Mouse (Mus musculus) kidney, postnatal 36 days (tissue): ENCODE data around the gene Rprd2.
A peak's percentile ranks its signal among the peaks of the same experiment; 100 is the strongest.
"Not testable (repeated sequence)": the region's sequence is repeated elsewhere in the genome, so short reads cannot be mapped to it uniquely, and the experiment has no call there.

Source experiments
- DNase-seq, 2 experiments: peaks; one replicate each; pipeline ENCODE4 v3.0.0; 2021 to 2022; ENCODE audit warnings: mixed read lengths in 2 of 2

Rprd2 gene

DNA sequence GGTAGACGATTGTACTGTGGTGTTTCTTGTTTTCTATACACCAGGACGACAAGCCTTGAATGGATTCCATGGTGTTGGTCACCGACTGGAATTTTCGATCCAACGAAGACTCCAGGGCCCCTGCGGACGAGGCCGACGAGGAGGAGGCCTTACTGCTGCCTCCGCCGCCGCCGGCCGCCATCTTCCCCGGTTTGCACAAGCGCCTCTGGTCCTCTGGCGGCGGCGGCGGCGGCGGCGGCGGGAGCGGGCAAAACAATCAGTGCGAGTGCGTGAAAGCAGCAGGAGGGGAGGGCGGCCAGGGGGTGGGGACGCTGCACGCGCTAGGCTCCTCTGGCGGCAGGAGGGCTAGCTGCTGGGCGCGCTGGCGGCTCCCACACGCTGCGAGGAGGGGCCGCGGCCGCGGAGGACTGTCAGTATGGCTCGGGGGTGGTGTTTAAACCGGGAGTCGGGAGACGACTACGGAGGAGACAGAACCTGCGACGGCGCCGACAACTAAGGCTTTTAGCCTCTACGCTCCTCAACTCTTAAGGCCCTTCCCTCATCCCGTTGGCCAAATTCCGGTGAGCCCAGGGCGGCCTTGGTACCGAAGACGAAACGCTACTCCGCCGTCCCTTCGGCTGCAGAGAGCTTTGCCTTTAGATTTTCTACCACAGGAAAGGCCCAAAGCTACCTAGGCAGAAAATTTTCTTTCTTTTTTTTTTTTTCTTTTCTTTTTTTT lies at the start of gene Rprd2:
Rprd2 (minus strand) TSS at position 293 of the 718 bp plus-strand sequence.
- peak; percentile 71 to 82 for DNase-seq

- DNase-seq, result peak; percentile 40 to 53
These were observed 48.7 kb upstream of the Rprd2 start for GRCm38 (mm10) chr3:95867408-95867807.

DNA sequence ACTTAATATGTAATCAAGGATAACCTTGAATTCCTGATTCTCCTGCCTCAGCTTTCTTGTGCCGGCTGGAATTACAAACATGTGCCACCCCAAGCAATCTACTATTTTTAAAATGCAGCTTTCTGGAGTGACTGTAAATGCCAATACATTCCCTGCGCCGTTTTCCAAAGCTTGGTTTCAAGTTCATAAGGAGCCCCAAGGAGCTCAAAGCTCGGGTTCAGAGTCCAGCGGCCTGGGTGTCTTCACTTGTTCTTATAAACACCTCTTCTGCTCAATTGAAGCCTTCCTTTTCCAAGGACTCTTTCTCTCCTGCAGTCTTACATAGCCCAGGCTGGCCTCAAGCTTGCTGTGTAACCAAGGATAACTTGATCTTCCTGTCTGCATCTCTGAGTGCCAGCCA lies 47.4 kb upstream of the Rprd2 start:
- peak; percentile 75 to 82 for DNase-seq

- no peak for DNase-seq
These were observed 46.9 kb upstream of the Rprd2 start for GRCm38 (mm10) chr3:95865571-95865970.

GRCm38 (mm10) chr3:95865050-95865449 lies 46.4 kb upstream of the Rprd2 start:
- peak; percentile 76 to 92 for DNase-seq

DNA sequence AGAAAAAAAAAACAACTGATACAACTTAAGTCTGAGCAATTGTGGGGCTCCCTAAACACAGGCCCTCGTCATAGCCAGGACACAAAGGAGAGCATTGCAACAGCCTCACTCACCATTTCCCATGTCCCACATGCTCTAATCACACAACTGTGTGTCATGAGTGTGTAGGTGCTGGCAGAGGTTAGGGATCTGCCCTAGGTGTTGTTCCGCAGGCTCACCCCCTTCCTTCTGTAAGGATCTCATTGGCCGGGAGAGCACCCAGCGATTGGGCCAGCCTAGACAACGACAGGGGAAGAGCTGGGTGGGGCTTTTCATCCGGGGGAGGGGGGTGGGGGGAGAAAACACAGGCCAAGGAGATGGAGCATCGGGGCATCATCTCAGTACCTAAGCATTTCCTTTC lies 44.9 kb upstream of the Rprd2 start:
- DNase-seq, result no peak

- peak; percentile 84 to 95 for DNase-seq
These were observed 43.1 kb upstream of the Rprd2 start for GRCm38 (mm10) chr3:95861796-95862195.

- DNase-seq, result peak in 1 of 2 experiments; percentile 53
These were observed 42.6 kb upstream of the Rprd2 start for GRCm38 (mm10) chr3:95861216-95861615.

- no peak for DNase-seq
These were observed 41.7 kb upstream of the Rprd2 start for GRCm38 (mm10) chr3:95860323-95860722.

- DNase-seq, result not testable (repeated sequence)
These were observed 39.6 kb upstream of the Rprd2 start for GRCm38 (mm10) chr3:95858278-95858677.

DNA sequence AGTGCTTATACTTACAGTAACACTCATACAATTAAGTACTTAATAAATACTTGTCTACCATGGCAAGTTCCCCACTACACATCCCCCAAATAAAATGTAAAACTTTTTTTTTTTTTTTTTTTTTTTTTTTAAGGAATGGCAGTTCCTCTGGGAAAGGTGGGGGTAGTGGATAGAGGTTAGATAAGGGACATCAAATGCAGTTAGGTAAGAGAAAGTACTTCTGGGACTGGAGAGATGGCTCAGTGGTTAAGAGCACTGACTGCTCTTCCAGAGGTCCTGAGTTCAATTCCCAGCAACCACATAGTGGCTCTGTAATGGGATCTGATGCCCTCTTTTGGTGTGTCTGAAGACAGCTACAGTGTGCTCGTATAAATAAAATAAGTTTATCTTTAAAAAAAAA lies 38.4 kb upstream of the Rprd2 start:
- DNase-seq, result not testable (repeated sequence)

GRCm38 (mm10) chr3:95856115-95856514 lies 37.5 kb upstream of the Rprd2 start:
- DNase-seq, result no peak

DNA sequence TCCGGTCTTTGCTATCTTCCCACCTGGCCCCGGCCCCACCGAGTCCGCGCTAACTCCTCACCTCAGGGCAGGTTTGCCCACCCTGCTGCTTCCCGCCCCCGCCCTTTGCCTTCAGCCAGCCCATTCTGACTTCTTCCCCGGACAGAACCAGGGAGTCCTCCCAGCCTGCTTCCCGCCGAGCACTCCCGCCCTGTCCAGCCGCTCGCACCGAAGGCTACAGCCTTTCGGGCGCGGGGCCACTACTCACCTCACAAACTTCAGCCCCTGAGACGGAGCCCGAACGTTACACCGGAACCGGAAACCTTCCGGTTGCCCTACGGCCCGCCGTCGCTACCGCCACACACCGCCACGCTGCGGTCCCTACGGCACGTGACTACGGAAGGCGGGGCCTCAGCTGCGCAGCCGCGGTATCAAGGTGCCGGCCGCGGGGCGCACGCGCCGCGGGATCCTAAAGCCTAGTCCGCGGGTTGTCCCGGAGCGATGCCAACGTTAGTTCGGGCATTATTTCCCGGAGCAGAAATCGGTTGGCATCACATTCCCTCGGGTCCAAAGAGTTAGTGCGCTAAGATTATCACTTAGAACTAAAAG lies 36.9 kb upstream of the Rprd2 start, which contains the start of gene Prpf3:
Prpf3 (minus strand) TSS at position 384 of the 588 bp plus-strand sequence.
- peak; percentile 96 to 98 for DNase-seq

DNA sequence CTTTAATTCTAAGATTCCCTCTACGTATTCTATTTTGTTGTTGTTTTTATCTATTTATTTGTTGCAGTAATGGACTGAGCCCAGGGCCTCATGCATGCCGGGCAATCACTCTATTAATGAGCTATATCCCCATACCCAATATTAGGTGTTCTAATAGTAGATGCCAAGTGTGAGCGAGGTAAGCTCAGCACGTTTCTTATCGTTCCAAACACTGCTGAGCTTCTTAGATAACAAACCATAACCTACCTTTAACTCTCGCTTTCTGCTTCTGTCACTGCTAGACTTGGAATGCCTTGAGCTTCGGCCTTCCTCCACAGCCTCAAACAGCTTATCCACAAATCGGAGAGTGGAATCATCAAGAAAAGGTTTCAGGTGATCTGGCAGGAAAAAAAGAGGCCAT lies 32.7 kb upstream of the Rprd2 start:
- DNase-seq, result no peak

- no peak for DNase-seq
These were observed 31.9 kb upstream of the Rprd2 start for GRCm38 (mm10) chr3:95850611-95851010.

- peak in 1 of 2 experiments; percentile 30 for DNase-seq
These were observed 24.0 kb upstream of the Rprd2 start for GRCm38 (mm10) chr3:95842503-95843214.

DNA sequence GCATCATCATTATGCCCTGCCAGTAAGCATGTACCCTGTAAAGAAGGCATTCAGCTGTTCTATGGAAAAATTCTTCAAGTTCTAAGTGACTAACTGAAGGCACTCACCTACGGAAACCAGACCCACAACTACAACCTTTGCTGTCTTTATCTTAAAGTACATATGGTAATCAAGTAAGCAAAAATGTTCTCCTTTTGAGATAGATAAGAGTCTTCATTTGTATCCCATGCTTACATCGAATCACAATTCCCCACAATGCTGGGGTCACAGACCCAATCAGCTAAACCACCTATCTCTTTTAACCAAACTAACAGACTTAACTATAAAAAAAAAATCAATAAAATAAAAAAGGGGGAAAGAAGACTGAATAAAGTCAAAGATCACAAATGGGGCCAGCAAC lies 20.6 kb upstream of the Rprd2 start:
- DNase-seq, result no peak

- DNase-seq, result no peak
These were observed 10.4 kb upstream of the Rprd2 start for GRCm38 (mm10) chr3:95829053-95829452.

DNA sequence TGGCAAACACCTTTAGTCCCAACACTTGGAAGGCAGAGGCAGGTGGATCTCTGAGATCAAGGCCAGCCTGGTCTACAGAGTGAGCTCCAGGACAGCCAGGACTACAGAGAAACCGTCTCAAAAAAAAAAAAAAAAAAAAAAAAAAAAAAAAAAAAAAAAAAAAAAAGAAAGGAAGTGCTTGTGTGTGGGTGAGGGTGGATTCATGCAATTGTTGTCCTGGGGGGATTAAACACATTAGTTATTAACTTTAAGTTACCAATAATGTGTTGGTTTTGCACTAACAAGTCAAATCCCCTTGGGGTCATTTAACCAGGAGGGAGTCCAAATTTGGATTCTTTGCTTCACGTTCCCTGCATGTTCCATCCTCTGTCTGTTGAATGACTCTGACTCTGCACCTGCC lies 7.6 kb upstream of the Rprd2 start:
- no peak for DNase-seq

DNA sequence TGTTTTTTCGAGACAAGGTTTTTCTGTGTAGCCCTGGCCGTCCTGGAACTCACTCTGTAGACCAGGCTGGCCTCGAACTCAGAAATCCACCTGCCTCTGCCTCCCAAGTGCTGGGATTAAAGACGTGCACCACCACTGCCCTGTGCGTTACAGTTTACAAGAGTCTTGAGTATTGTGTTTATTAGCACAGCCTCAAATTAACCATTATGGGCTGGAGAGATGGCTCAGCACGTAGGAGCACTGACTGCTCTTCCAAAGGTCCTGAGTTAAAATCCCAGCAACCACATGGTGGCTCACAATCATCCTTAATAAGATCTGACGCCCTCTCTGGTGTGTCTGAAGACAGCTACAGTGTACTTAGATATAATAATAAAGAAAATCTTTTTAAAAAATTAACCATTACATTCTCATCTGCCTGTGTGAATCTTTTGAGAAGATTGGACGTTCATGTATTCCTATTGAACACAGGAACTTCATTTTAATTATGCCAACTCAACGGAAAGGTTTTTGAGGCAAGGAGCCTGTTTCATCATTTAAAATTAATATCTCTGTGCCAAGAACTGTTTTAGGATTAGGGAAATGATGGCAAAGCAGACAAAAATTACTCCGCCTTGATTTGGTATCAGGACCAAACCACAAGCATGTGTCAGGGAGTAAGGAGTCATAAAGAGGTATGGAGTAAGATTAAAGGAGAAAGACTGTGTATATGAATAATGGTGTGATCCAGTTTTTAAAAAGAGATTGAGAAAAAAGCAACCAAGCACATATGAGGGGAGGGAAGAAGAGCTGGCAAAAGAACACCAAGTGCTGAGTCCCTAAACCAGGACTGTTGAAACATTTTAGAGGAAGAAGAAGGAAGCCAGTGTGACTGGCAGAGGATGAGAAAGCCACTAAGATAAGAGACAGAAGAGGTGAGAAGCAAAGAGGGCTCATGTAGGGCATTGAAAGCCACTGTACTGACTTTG lies 1.7 kb upstream of the Rprd2 start:
- peak; percentile 3 to 6 for DNase-seq

- peak; percentile 100 for DNase-seq
These were observed 805 bp upstream of the Rprd2 start for GRCm38 (mm10) chr3:95819351-95819985.

GRCm38 (mm10) chr3:95818026-95818511 lies 594 bp downstream of the Rprd2 start:
- peak; percentile 70 to 77 for DNase-seq
